Mouse (Mus musculus) urinary bladder, postnatal 14 days (tissue): Measurements from ENCODE around the gene Btbd35f26.
"Not testable (repeated sequence)": the region's sequence is repeated elsewhere in the genome, so short reads cannot be mapped to it uniquely, and the experiment has no call there.

Experiments used
- DNase-seq: peaks from one replicate; pipeline ENCODE4 v3.0.0; 2021; ENCODE audit warnings: low spot score

The Btbd35f26 gene

DNA sequence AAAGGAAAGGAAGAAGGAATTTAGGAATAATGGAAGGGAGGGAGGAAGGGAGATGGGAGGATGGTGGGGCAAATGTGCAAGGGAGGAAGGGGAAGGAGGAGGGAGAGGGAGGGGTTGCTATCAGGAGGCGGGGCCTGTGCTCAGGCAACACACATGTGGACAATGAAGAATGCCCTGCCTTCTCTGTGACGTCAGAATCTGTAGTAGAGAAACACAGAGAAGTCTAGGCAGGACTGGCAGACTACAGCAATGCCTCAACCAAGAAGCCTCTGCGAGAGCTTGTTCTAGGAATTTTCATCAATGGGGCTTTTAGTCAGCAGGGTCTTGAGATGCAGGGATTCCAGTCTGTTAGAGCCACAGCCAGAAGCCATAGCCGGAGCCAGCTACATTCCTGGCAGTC is at the start of gene Btbd35f26:
Gene Btbd35f26 (plus strand): TSS at position 301 of the 400 bp plus-strand sequence.
- DNase-seq, result not testable (repeated sequence)

DNA sequence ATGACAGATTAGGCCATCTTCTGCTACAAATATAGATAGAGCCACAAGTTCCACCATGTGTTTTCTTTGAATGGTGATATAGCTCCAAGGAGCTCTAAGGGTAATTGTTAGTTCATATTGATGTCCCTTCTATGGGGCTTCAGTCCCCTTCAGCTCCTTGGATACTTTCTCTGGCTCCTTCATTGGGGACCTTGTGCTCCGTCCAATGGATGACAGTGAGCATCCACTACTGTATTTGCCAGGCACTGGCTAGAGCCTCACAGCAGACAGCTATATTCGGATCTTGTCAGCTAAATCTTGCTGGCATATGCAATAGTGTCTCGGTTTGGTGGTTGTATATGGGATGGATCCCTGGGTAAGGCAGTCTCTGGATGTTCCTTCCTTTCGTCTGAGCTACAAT is 5.7 kb downstream of the Btbd35f26 start:
- DNase-seq, result not testable (repeated sequence)

DNA sequence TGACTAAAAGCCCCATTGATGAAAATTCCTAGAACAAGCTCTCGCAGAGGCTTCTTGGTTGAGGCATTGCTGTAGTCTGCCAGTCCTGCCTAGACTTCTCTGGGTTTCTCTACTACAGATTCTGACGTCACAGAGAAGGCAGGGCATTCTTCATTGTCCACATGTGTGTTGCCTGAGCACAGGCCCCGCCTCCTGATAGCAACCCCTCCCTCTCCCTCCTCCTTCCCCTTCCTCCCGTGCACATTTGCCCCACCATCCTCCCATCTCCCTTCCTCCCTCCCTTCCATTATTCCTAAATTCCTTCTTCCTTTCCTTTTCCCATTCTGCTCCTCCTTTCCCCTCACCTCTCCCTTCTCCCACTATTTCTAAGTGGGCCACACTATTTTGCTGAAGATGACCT is 47.6 kb downstream of the Btbd35f26 start, which contains the start of gene Btbd35f19:
Gene Btbd35f19 (minus strand): TSS at position 101 of the 400 bp plus-strand sequence.
- not testable (repeated sequence) for DNase-seq
